Mouse (Mus musculus) limb, embryonic 13.5 days (tissue): ENCODE data around the gene Psmb9. TPM values are rescaled to one million over a fixed set of nuclear protein-coding genes. Genes with fewer than 3 reads are reported as not detected.
A peak's percentile ranks its signal among the peaks of the same experiment; 100 is the strongest.

ENCODE experiments used
- ATAC-seq: fragments of 200-750 bp; cut with Nextera tagmentation; 2 replicates; pipeline ENCODE4 v1.8.0; 2017; ENCODE audit warnings: low read depth, moderate number of reproducible peaks, moderate TSS enrichment; ENCODE audit not compliant: low FRiP score
- H3K27ac ChIP-seq: fragments of 300-500 bp; sonication (generic); 2 replicates; pipeline ENCODE4 v1.5.1; 2015; ENCODE audit warnings: inconsistent platforms, mild to moderate bottlenecking, moderate library complexity
- H3K27me3 ChIP-seq: fragments of 300-500 bp; sonication (generic); 2 replicates; pipeline ENCODE4 v1.6.1; 2015; ENCODE audit warnings: mild to moderate bottlenecking, inconsistent platforms
- H3K36me3 ChIP-seq: fragments of 300-500 bp; sonication (generic); 2 replicates; pipeline ENCODE4 v1.6.1; 2015; ENCODE audit warnings: inconsistent platforms, mild to moderate bottlenecking, moderate library complexity
- H3K4me1 ChIP-seq: fragments of 300-500 bp; sonication (generic); 2 replicates; pipeline ENCODE4 v1.6.1; 2015; ENCODE audit warnings: inconsistent platforms
- H3K4me2 ChIP-seq: fragments of 300-500 bp; sonication (generic); replicated peaks from 2 replicates; pipeline ENCODE4 v1.6.1; 2015; ENCODE audit warnings: inconsistent platforms, mild to moderate bottlenecking, moderate library complexity
- H3K4me3 ChIP-seq: fragments of 300-500 bp; sonication (generic); 2 replicates; pipeline ENCODE4 v1.5.1; 2015; ENCODE audit warnings: moderate library complexity, mild to moderate bottlenecking, inconsistent platforms
- H3K9ac ChIP-seq: fragments of 300-500 bp; sonication (generic); 2 replicates; pipeline ENCODE4 v1.6.1; 2015; ENCODE audit warnings: mild to moderate bottlenecking, inconsistent platforms
- H3K9me3 ChIP-seq: fragments of 300-500 bp; sonication (generic); 2 replicates; pipeline ENCODE4 v1.6.1; 2016; ENCODE audit warnings: inconsistent platforms
- WGBS: fragments of 180-500 bp; shearing (Covaris S2); methylation state at CpG from one replicate; pipeline ENCODE4 v1.1.7; 2015; 5-methylcytosine and 5-hydroxymethylcytosine counted together
- polyA plus RNA-seq: library from polyadenylated mRNA; unstranded; fragments of >200 nt; fragmentation: Nextera tagmentation; extraction: Ambion mirVana; gene quantifications from 2 replicates; pipeline ENCODE4 v1.2.1, GENCODE M21; 2015

The Psmb9 gene
- polyA plus RNA-seq, 1 experiment from 2014 or later, result 3.6 TPM

DNA sequence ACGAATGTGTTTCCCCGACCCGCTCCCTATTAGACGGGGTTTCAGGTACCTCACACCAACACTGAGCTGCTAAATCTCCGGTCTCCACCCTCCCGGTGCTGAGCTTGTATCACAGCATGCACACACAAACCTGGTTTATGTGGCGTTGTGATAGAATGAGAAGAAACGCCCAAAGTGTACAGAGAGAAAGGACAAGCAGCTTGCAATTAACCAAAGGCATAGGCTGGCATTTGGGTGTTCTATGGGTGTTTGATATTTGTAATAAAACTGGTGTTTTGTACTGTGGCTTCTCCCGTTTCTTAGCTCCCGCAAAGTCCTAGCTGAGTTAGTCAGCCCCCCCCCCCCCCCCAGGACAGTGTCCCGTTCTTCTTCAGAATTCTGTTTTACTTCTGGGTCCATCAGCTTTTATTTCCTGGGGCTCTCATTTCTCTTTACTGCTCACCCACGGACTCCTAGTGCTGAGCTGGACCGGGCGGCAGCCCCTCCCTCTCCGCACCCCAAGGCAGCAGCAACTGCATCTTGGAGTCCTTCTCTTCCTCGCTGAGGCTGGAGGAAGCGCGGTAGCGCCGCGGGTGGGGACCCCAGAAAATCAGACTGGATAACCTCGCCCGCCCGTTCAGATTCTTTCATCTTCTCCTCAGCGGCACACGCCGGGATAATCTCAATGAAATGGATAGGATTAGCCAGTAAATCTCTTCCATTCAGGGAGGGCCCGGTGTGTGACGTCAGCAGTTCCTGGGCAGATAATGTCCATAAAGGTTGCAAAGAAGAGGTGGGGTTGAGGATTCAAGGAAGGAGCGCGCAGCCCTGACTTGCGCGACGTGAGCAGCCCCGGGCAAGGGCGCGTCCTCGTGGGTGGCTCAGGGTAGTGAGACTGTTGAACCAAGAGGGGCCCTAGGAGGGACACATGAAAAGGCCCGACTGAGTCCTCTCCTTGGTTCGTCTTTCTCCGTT lies 9.7 kb upstream of the Psmb9 start, which contains the start of gene Psmb8:
TSS of gene Psmb8 (plus strand) at position 781 of the 954 bp plus-strand sequence.
- 5% methylated on average over 41 of the region's 41 CpGs for WGBS
- H3K9ac ChIP-seq, result peak within 1 kb of the TSS; percentile 50; the same call in 1 of the 2 replicates
- H3K4me1 ChIP-seq, result peaks cover 17% of the 10 kb centered on the region
- H3K4me3 ChIP-seq, result peak within 1 kb of the TSS; percentile 43
- ATAC-seq, result peak; percentile 88
- H3K36me3 ChIP-seq, result no peaks in the 10 kb centered on the region
- H3K27ac ChIP-seq, result no peak within 1 kb of the TSS
- no peaks in the 10 kb centered on the region; the same call in 1 of the 2 replicates for H3K9me3 ChIP-seq
- peaks cover 95% of the 10 kb centered on the region for H3K27me3 ChIP-seq
- peak within 1 kb of the TSS; percentile 69 for H3K4me2 ChIP-seq

DNA sequence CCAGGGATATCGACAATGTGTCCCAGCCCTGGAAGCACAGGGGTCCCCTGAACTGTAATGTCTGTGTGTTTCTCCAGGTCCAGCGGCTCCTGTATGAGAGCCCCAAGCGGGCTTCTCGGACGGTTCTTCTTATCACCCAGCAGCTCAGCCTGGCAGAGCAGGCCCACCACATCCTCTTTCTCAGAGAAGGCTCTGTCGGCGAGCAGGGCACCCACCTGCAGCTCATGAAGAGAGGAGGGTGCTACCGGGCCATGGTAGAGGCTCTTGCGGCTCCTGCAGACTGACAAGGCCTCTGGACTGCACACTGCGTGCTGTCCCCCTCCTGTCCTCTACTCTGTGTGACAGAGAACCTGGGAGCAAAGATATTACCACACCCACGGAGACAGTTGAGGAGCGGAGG lies 8.9 kb upstream of the Psmb9 start:
- no peak for ATAC-seq
- Histone ChIP-seq H3K9ac (no peak overlapping the region), H3K4me2 (no peak overlapping the region), H3K27ac (no peak overlapping the region), H3K36me3 (no peaks in the 10 kb centered on the region), H3K4me1 (peaks cover 17% of the 10 kb centered on the region), H3K4me3 (peak overlapping the region; percentile 43; the same call in 1 of the 2 replicates), H3K27me3 (peaks cover 98% of the 10 kb centered on the region), H3K9me3 (no peaks in the 10 kb centered on the region; the same call in 1 of the 2 replicates)
- 44% methylated on average over 12 of the region's 12 CpGs for WGBS

DNA sequence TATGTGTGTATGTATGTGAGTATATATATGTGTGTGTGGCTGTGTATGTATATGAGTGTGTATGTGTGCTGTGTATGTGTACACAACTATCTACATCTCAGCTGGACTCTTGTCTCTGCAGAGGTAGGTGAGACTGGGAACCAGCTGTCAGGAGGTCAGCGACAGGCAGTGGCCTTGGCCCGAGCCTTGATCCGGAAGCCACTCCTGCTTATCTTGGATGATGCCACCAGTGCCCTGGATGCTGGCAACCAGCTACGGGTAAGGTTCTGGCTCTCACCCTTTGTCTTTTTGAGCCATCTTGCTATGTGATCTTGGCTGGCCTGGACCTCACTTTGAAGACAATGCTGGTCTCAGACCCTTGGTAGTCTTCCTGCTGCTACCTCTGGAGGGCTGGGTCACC lies 7.2 kb upstream of the Psmb9 start:
- WGBS, result 94% methylated on average over 4 of the region's 4 CpGs
- Histone ChIP-seq H3K36me3 (no peaks in the 10 kb centered on the region), H3K4me2 (no peak overlapping the region), H3K27ac (no peak overlapping the region), H3K4me3 (no peak overlapping the region), H3K9me3 (no peaks in the 10 kb centered on the region; the same call in 1 of the 2 replicates), H3K9ac (no peak overlapping the region), H3K27me3 (peaks cover 98% of the 10 kb centered on the region), H3K4me1 (peaks cover 17% of the 10 kb centered on the region)
- no peak for ATAC-seq

DNA sequence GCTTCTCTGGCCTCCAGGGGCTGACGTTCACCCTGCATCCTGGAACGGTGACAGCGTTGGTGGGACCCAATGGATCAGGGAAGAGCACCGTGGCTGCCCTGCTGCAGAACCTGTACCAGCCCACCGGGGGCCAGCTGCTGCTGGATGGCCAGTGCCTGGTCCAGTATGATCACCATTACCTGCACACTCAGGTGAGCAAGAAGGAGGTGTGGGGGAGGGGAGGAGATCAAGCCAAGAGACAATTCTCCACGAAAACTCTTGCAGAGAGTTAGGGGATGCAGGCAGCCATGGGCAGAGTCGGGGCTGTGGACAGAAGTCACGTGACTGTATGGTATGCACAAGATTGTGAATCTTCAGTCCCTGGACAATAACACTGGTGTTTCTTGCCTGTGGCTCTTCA lies 5.9 kb upstream of the Psmb9 start:
- 53% methylated on average over 8 of the region's 8 CpGs for WGBS
- ATAC-seq, result no peak

DNA sequence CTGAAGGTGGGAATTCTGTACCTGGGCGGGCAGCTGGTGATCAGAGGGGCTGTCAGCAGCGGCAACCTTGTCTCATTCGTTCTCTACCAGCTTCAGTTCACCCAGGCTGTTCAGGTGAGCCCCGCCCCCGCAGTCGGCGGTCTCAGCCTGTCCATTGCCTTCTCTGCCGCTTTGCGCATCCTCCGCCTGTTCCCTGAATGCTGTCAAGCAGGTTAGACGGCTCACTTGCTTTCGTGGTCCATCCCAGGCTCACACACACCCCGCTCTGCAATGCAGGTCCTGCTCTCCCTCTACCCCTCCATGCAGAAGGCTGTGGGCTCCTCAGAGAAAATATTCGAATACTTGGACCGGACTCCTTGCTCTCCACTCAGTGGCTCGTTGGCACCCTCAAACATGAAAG lies 5.3 kb upstream of the Psmb9 start:
- Histone ChIP-seq H3K4me2 (no peak overlapping the region), H3K9ac (no peak overlapping the region)
- no peak for ATAC-seq

More for the DNA sequence above, 5.9 kb upstream of the Psmb9 start:
- no peaks in the 10 kb centered on the region for H3K36me3 ChIP-seq
- no peak overlapping the region for H3K9ac ChIP-seq
- no peak overlapping the region for H3K4me3 ChIP-seq
- peaks cover 17% of the 10 kb centered on the region for H3K4me1 ChIP-seq
- no peaks in the 10 kb centered on the region; the same call in 1 of the 2 replicates for H3K9me3 ChIP-seq
- H3K27me3 ChIP-seq, result peaks cover 97% of the 10 kb centered on the region
- H3K27ac ChIP-seq, result no peak overlapping the region
- H3K4me2 ChIP-seq, result no peak overlapping the region

DNA sequence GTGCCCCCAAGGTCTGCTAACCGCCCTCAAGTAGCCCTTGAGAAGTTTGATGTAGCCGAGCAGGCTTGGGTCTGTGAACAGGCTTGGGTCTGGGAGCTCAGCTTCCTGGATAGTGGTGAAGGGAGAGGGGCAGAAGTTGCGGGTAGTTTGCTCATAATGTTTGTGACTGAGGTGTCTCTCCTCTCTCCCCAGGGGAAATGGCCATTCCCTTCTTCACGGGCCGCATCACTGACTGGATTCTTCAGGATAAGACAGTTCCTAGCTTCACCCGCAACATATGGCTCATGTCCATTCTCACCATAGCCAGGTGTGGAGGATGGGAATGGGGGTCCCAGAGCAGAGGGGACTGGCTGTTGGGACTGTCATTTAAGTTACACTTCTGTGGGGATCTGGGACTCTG lies 1.4 kb upstream of the Psmb9 start:
- no peak overlapping the region for H3K9ac ChIP-seq
- H3K27me3 ChIP-seq, result peaks cover 88% of the 10 kb centered on the region

More for the DNA sequence above, 5.3 kb upstream of the Psmb9 start:
- Histone ChIP-seq H3K4me1 (peaks cover 16% of the 10 kb centered on the region), H3K27me3 (peaks cover 96% of the 10 kb centered on the region), H3K9me3 (no peaks in the 10 kb centered on the region; the same call in 1 of the 2 replicates), H3K27ac (no peak overlapping the region), H3K36me3 (no peaks in the 10 kb centered on the region), H3K4me3 (no peak overlapping the region)
- WGBS, result 24% methylated on average over 16 of the region's 16 CpGs

DNA sequence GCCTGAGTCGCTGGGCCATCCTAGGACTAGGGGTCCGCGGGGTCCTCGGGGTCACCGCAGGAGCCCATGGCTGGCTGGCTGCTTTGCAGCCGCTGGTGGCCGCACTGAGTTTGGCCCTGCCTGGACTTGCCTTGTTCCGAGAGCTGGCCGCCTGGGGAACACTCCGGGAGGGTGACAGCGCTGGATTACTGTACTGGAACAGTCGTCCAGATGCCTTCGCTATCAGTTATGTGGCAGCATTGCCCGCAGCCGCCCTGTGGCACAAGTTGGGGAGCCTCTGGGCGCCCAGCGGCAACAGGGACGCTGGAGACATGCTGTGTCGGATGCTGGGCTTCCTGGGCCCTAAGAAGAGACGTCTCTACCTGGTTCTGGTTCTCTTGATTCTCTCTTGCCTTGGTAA lies 446 bp upstream of the Psmb9 start:
- Histone ChIP-seq H3K9ac (peak overlapping the region; percentile 74), H3K9me3 (no peaks in the 10 kb centered on the region), H3K4me3 (peak overlapping the region; percentile 58), H3K4me2 (peak overlapping the region; percentile 94), H3K4me1 (peaks cover 12% of the 10 kb centered on the region), H3K36me3 (no peaks in the 10 kb centered on the region), H3K27ac (no peak overlapping the region), H3K27me3 (peaks cover 88% of the 10 kb centered on the region)
- WGBS, result 4% methylated on average over 20 of the region's 20 CpGs
- ATAC-seq, result no peak

More for the DNA sequence above, 1.4 kb upstream of the Psmb9 start:
- no peak for ATAC-seq
- 58% methylated on average over 6 of the region's 6 CpGs for WGBS
- Histone ChIP-seq H3K4me1 (peaks cover 12% of the 10 kb centered on the region), H3K27ac (no peak overlapping the region), H3K4me2 (no peak overlapping the region), H3K9me3 (no peaks in the 10 kb centered on the region), H3K4me3 (no peak overlapping the region), H3K36me3 (no peaks in the 10 kb centered on the region)

DNA sequence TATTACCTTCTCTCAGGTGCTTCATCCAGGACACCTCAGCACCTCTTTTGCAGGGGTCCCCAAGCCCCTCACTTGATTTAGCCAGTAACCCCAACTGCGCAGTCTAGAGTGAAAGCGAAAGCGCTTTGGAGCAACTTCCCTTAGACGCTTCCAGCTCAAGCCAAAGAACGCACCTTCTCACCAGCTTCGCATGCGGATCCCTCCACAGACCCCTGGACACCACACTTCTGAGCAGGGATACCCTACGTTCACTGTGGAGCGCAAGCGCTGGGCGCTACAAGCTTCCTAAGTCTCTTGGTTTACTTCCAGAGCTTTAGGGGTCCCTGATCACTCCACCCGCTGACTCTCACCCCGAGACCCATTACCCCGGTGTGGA lies 691 bp downstream of the Psmb9 start:
- peak overlapping the region; percentile 94 for H3K4me2 ChIP-seq
- peak; percentile 57; the same call in 1 of the 2 replicates for ATAC-seq
- no peaks in the 10 kb centered on the region for H3K9me3 ChIP-seq
- peaks cover 78% of the 10 kb centered on the region for H3K27me3 ChIP-seq
- H3K36me3 ChIP-seq, result no peaks in the 10 kb centered on the region
- peak overlapping the region; percentile 58 for H3K4me3 ChIP-seq
- H3K4me1 ChIP-seq, result peaks cover 12% of the 10 kb centered on the region
- 2% methylated on average over 14 of the region's 14 CpGs for WGBS
- H3K9ac ChIP-seq, result peak overlapping the region; percentile 61
- H3K27ac ChIP-seq, result no peak overlapping the region

DNA sequence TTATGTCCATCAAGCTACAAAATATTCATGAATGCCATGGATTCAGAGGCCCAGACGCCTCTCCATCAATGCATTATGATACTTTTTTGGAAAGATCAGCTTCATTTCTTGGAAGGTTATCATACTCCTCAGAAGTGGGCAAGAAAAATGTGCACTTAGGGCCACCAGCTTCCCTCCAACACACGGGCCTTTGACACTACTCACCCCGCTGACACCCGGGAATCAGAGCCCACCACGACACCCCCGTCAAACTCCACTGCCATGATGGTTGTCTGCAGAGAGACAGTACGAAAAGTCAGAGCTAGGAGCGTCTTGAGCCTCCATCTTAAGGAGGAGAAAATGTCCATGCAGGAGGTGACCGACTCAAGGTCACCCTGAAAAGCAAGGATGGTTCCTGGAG lies 2.0 kb downstream of the Psmb9 start:
- H3K27ac ChIP-seq, result no peak overlapping the region
- no peak overlapping the region for H3K4me2 ChIP-seq
- no peaks in the 10 kb centered on the region for H3K9me3 ChIP-seq
- peaks cover 12% of the 10 kb centered on the region for H3K4me1 ChIP-seq
- WGBS, result 89% methylated on average over 9 of the region's 9 CpGs
- H3K27me3 ChIP-seq, result peaks cover 69% of the 10 kb centered on the region
- H3K36me3 ChIP-seq, result no peaks in the 10 kb centered on the region
- no peak overlapping the region for H3K9ac ChIP-seq
- ATAC-seq, result no peak
- H3K4me3 ChIP-seq, result no peak overlapping the region

DNA sequence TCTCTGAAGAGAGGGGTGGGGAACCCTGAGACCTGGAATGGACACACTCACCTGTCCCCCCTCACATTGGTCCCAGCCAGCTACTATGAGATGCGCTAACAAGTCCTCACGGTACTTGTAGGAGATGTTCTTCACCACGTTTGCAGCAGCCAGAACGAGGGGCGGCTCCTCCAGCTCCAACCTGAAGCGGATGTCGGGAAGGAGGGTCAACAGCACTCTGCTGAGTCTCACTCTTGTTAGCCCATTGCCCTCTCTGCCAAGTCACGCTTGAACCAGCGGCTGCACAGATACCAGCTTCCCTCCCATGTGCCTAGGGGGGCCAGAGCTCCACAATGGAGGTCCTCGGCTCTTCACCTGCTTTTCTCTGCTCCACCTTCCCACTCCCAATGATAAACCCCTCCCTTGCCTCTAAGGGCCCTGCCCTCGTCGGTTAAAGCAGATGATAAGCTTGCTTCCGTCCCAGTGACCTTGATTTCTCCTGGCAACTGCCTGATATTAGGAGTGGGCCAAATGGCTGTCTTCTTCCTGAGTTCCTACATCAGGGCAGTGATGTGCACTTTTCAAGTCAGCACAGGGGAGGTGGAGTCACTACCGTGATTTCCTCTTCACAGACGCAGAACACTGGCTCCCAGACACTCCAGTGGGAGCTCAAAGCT lies 3.9 kb downstream of the Psmb9 start:
- H3K36me3 ChIP-seq, result no peaks in the 10 kb centered on the region
- H3K27me3 ChIP-seq, result peaks cover 51% of the 10 kb centered on the region
- 75% methylated on average over 15 of the region's 15 CpGs for WGBS
- no peak overlapping the region for H3K27ac ChIP-seq
- H3K9me3 ChIP-seq, result no peaks in the 10 kb centered on the region
- H3K4me2 ChIP-seq, result no peak overlapping the region
- no peak for ATAC-seq
- peaks cover 12% of the 10 kb centered on the region for H3K4me1 ChIP-seq
- H3K9ac ChIP-seq, result no peak overlapping the region
- no peak overlapping the region for H3K4me3 ChIP-seq

DNA sequence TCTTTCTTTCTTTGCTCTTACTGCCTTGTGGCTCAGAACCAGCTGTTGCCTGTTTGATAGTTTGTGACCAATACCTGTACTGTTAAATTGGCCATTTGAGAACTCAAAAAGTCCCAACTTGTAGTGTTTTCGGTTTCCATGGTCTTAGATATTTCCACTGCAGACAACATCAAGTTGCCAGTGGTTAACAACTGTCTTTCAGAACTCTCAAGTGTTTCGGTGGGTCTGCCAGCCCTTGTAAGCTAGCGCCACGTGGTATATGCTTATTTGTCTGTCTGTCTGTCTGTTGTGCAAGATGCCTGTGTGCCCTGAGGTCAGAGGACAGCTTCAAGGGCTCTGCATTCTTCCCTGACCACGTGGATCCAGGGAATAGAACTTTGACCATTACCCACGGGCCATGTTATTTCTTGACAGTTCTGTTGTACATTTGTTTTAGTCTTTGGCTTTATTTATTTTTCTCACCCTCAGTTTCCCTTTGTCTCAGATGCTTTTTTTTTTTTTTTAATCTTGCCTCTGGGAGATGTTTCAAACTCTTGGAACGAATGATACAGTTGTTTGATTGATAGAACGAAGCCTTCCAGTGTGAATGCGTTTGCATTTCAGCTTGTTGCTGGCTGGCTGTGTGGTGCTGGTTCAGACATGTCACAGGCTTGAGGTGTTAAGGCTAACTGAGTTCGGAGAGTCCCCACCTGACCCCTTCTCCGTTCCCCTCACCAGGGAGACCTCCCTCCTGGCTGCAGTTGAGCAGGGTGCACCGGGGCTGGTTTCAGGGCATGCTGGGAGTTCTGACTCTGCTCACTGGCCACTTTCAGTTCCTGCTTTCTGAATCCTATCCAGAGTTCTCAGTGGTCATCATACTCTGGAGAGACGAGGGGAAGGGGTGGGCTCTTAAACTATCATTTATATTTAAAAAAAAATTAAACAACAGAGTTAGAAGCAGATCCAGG lies 7.4 kb downstream of the Psmb9 start:
- Histone ChIP-seq H3K36me3 (no peaks in the 10 kb centered on the region), H3K4me3 (no peak overlapping the region), H3K4me2 (no peak overlapping the region), H3K4me1 (no peaks in the 10 kb centered on the region), H3K27me3 (peaks cover 26% of the 10 kb centered on the region), H3K27ac (no peak overlapping the region), H3K9me3 (peaks cover 10% of the 10 kb centered on the region; the same call in 1 of the 2 replicates), H3K9ac (no peak overlapping the region)
- WGBS, result 67% methylated on average over 13 of the region's 13 CpGs
- ATAC-seq, result no peak
